ENCODE assay signal across 8 mouse cellular contexts in genomic region chr3:90323119-90323518, GRCm38 (mm10). TPM values are rescaled to one million over a fixed set of nuclear protein-coding genes. Genes with fewer than 3 reads are reported as not detected.
DNase-seq lines count a peak whose midpoint lies in the region; ATAC-seq and TF ChIP-seq lines count a peak whose summit lies in the region.

No protein-coding gene starts in this region.

- H3K9me3 ChIP-seq in neural tube, embryonic 11.5 days (ENCODE audit: control insufficient read depth, low read length), result no peaks in the 10 kb centered on the region
- no peaks in the 10 kb centered on the region for H3K9me3 ChIP-seq in heart, embryonic 12.5 days (replicated peaks)
- H3K9me3 ChIP-seq in kidney, embryonic 16.5 days (ENCODE audit: low read length), result no peaks in the 10 kb centered on the region
- H3K9me3 ChIP-seq in limb, embryonic 14.5 days (ENCODE audit: control insufficient read depth, low read length), result no peaks in the 10 kb centered on the region
- no peaks in the 10 kb centered on the region for H3K9me3 ChIP-seq in neural tube, embryonic 13.5 days

- no peaks in the 10 kb centered on the region for H3K36me3 ChIP-seq in neural tube, embryonic 11.5 days (ENCODE audit: control insufficient read depth, insufficient read depth, low read length)
- no peaks in the 10 kb centered on the region for H3K36me3 ChIP-seq in heart, embryonic 12.5 days
- no peaks in the 10 kb centered on the region for H3K36me3 ChIP-seq in kidney, embryonic 16.5 days (ENCODE audit: insufficient read depth, low read length)
- H3K36me3 ChIP-seq in limb, embryonic 14.5 days (ENCODE audit: control insufficient read depth, insufficient read depth, low read length), result no peaks in the 10 kb centered on the region
- no peaks in the 10 kb centered on the region for H3K36me3 ChIP-seq in neural tube, embryonic 13.5 days

- peak; percentile 72 for DNase-seq in neural tube, embryonic 11.5 days (ENCODE audit: low spot score)
- no peak for DNase-seq in neural tube, embryonic 10.5 days (ENCODE audit: extremely low spot score, low spot score)
- DNase-seq in fibroblast of lung, adult 2 months (ENCODE audit: low read depth), result peak; percentile 18
- DNase-seq in limb, embryonic 14.5 days (ENCODE audit: low spot score), result peak; percentile 93
- DNase-seq in telencephalon, adult 2 months (ENCODE audit: low read depth, low spot score), result peak; percentile 57

- 58% methylated on average over 5 of the region's 5 CpGs for WGBS in neural tube, embryonic 11.5 days
- 28% methylated on average over 5 of the region's 5 CpGs for WGBS in heart, embryonic 12.5 days
- WGBS in kidney, embryonic 16.5 days, result 23% methylated on average over 5 of the region's 5 CpGs
- WGBS in limb, embryonic 14.5 days, result 11% methylated on average over 5 of the region's 5 CpGs
- 4% methylated on average over 5 of the region's 5 CpGs for WGBS in neural tube, embryonic 13.5 days

- no peaks in the 10 kb centered on the region for H3K27me3 ChIP-seq in neural tube, embryonic 11.5 days (ENCODE audit: control insufficient read depth, insufficient read depth, low read length)
- no peaks in the 10 kb centered on the region for H3K27me3 ChIP-seq in heart, embryonic 12.5 days (replicated peaks)
- H3K27me3 ChIP-seq in kidney, embryonic 16.5 days (ENCODE audit: insufficient read depth, low read length), result no peaks in the 10 kb centered on the region
- H3K27me3 ChIP-seq in limb, embryonic 14.5 days (ENCODE audit: control insufficient read depth, insufficient read depth, low read length), result no peaks in the 10 kb centered on the region
- no peaks in the 10 kb centered on the region for H3K27me3 ChIP-seq in neural tube, embryonic 13.5 days

- TF ChIP-seq POLR2A in limb, embryonic 14.5 days (IDR thresholded peaks at IDR 0.05; ENCODE audit: borderline replicate concordance, extremely low read depth, insufficient read depth, insufficient read length), result no peak

- H3K4me1 ChIP-seq in neural tube, embryonic 11.5 days (ENCODE audit: control insufficient read depth, insufficient read depth, low read length), result peaks cover 7% of the 10 kb centered on the region; the same call in 1 of the 2 replicates
- H3K4me1 ChIP-seq in heart, embryonic 12.5 days (replicated peaks), result peaks cover 25% of the 10 kb centered on the region
- peaks cover 16% of the 10 kb centered on the region for H3K4me1 ChIP-seq in kidney, embryonic 16.5 days (ENCODE audit: insufficient read depth, low read length)
- peaks cover 15% of the 10 kb centered on the region for H3K4me1 ChIP-seq in limb, embryonic 14.5 days (ENCODE audit: control insufficient read depth, insufficient read depth, low read length)
- H3K4me1 ChIP-seq in neural tube, embryonic 13.5 days (replicated peaks), result peaks cover 42% of the 10 kb centered on the region

- no peak overlapping the region for H3K4me2 ChIP-seq in neural tube, embryonic 11.5 days (ENCODE audit: low read depth)
- H3K4me2 ChIP-seq in heart, embryonic 12.5 days, result peak overlapping the region; percentile 41
- no peak overlapping the region; the same call in none of the 2 replicates for H3K4me2 ChIP-seq in kidney, embryonic 16.5 days (replicated peaks; ENCODE audit: low read depth, low read length)
- H3K4me2 ChIP-seq in limb, embryonic 14.5 days (replicated peaks; ENCODE audit: low read depth, low read length, severe bottlenecking), result peak overlapping the region; percentile 26; the same call in 1 of the 2 replicates
- peak overlapping the region; percentile 48 for H3K4me2 ChIP-seq in neural tube, embryonic 13.5 days

- no peak overlapping the region for H3K4me3 ChIP-seq in neural tube, embryonic 11.5 days (ENCODE audit: low read depth, low read length)
- no peak overlapping the region for H3K4me3 ChIP-seq in heart, embryonic 12.5 days
- H3K4me3 ChIP-seq in kidney, embryonic 16.5 days (ENCODE audit: low read length), result no peak overlapping the region
- no peak overlapping the region for H3K4me3 ChIP-seq in limb, embryonic 14.5 days (replicated peaks; ENCODE audit: low read length)
- peak overlapping the region; percentile 17 for H3K4me3 ChIP-seq in neural tube, embryonic 13.5 days

- no peak overlapping the region for H3K9ac ChIP-seq in neural tube, embryonic 11.5 days (ENCODE audit: low read length)
- H3K9ac ChIP-seq in heart, embryonic 12.5 days, result 0 out of 2 replicates have a peak overlapping the region, but pooled peaks have one; percentile 5
- no peak overlapping the region for H3K9ac ChIP-seq in kidney, embryonic 16.5 days (replicated peaks; ENCODE audit: low read length)
- H3K9ac ChIP-seq in limb, embryonic 14.5 days (ENCODE audit: low read depth, low read length, severe bottlenecking), result no peak overlapping the region
- peak overlapping the region; percentile 61 for H3K9ac ChIP-seq in neural tube, embryonic 13.5 days

- H3K27ac ChIP-seq in neural tube, embryonic 11.5 days (ENCODE audit: low read depth, low read length), result no peak overlapping the region
- peak overlapping the region; percentile 81 for H3K27ac ChIP-seq in heart, embryonic 12.5 days (ENCODE audit: poor library complexity, severe bottlenecking)
- H3K27ac ChIP-seq in kidney, embryonic 16.5 days (ENCODE audit: low read length), result peak overlapping the region; percentile 48; the same call in 1 of the 2 replicates
- 0 out of 2 replicates have a peak overlapping the region, but pooled peaks have one; percentile 27 for H3K27ac ChIP-seq in limb, embryonic 14.5 days (replicated peaks; ENCODE audit: low read depth, low read length)
- peak overlapping the region; percentile 92 for H3K27ac ChIP-seq in neural tube, embryonic 13.5 days (replicated peaks)

- peak; percentile 68; the same call in 1 of the 2 replicates for ATAC-seq in neural tube, embryonic 11.5 days (ENCODE audit: insufficient read depth, low FRiP score, low TSS enrichment)
- ATAC-seq in heart, embryonic 12.5 days (ENCODE audit: insufficient number of reproducible peaks, low FRiP score), result peak; percentile 84
- ATAC-seq in kidney, embryonic 16.5 days (ENCODE audit: low FRiP score, low TSS enrichment), result peak; percentile 67
- peak; percentile 83; the same call in 1 of the 2 replicates for ATAC-seq in limb, embryonic 14.5 days (ENCODE audit: low FRiP score, low read depth)
- peak; percentile 85 for ATAC-seq in neural tube, embryonic 13.5 days (ENCODE audit: low read depth)

RNA-seq across cellular contexts. Expression of gene Gatad2b, which starts 30.1 kb away (rescaled TPM):
- polyA plus RNA-seq in neural tube, embryonic 11.5 days (2014; fragmentation: Nextera tagmentation; extraction: Ambion mirVana), result 9.2 and 11.4 TPM in 2 replicates
- polyA plus RNA-seq in heart, embryonic 12.5 days (2016; fragmentation: Nextera tagmentation; extraction: Ambion mirVana), result 8.5 and 10.0 TPM in 2 replicates
- 11.3 and 15.4 TPM in 2 replicates for polyA plus RNA-seq in kidney, embryonic 16.5 days (2015; fragmentation: Nextera tagmentation; extraction: Ambion mirVana)
- 39.9 and 44.6 TPM in 2 replicates for polyA plus RNA-seq in limb, embryonic 14.5 days (2012; rRNA removed)
- polyA plus RNA-seq in limb, embryonic 14.5 days (2014; fragmentation: Nextera tagmentation; extraction: Ambion mirVana), result 16.8 and 17.6 TPM in 2 replicates
- polyA plus RNA-seq in neural tube, embryonic 13.5 days (2015; fragmentation: Nextera tagmentation; extraction: Ambion mirVana), result 13.7 and 15.6 TPM in 2 replicates

RNA-seq across cellular contexts. Expression of gene Dennd4b, which starts 58.1 kb away (rescaled TPM):
- 4.7 and 6.2 TPM in 2 replicates for polyA plus RNA-seq in neural tube, embryonic 11.5 days (2014; fragmentation: Nextera tagmentation; extraction: Ambion mirVana)
- polyA plus RNA-seq in heart, embryonic 12.5 days (2016; fragmentation: Nextera tagmentation; extraction: Ambion mirVana), result 6.1 and 8.2 TPM in 2 replicates
- 3.7 and 4.7 TPM in 2 replicates for polyA plus RNA-seq in kidney, embryonic 16.5 days (2015; fragmentation: Nextera tagmentation; extraction: Ambion mirVana)
- 21.3 and 25.7 TPM in 2 replicates for polyA plus RNA-seq in limb, embryonic 14.5 days (2012; rRNA removed)
- polyA plus RNA-seq in limb, embryonic 14.5 days (2014; fragmentation: Nextera tagmentation; extraction: Ambion mirVana), result 3.6 and 6.4 TPM in 2 replicates
- 5.9 and 7.4 TPM in 2 replicates for polyA plus RNA-seq in neural tube, embryonic 13.5 days (2015; fragmentation: Nextera tagmentation; extraction: Ambion mirVana)

Comparison
In these comparisons a context has a peak if more than half of its experiments do, and no peak if none do; other contexts are left out.
1. H3K4me2 ChIP-seq: peak in heart, embryonic 12.5 days (single experiment), limb, embryonic 14.5 days (single experiment) and neural tube, embryonic 13.5 days (single experiment); none in neural tube, embryonic 11.5 days (single experiment) and kidney, embryonic 16.5 days (single experiment).
2. H3K9ac ChIP-seq: peak in heart, embryonic 12.5 days (single experiment) and neural tube, embryonic 13.5 days (single experiment); none in neural tube, embryonic 11.5 days (single experiment), kidney, embryonic 16.5 days (single experiment) and limb, embryonic 14.5 days (single experiment).
3. Peak in every context shown above with its lines, with median percentiles within 50 percentile points of each other: ATAC-seq.